Comparison of ENCODE assay signal across 7 mouse cellular contexts in genomic region chr10:70060689-70061081, GRCm38 (mm10). TPM values are rescaled to one million over a fixed set of nuclear protein-coding genes. Genes with fewer than 3 reads are reported as not detected.
DNase-seq lines count a peak whose midpoint lies in the region; ATAC-seq and TF ChIP-seq lines count a peak whose summit lies in the region.

No protein-coding gene starts in this region.

- H3K27ac ChIP-seq in forebrain, postnatal 0 days (ENCODE audit: low read depth, low read length) = no peak overlapping the region
- no peak overlapping the region for H3K27ac ChIP-seq in liver, embryonic 11.5 days (ENCODE audit: low read depth, low read length)

- intact Hi-C loops in left cerebral cortex, postnatal 25 days (cut with DNase I) = no loop called here

- no peak overlapping the region for H3K9ac ChIP-seq in forebrain, postnatal 0 days
- H3K9ac ChIP-seq in liver, embryonic 11.5 days (ENCODE audit: low read depth, low read length) = no peak overlapping the region

- 0 out of 2 replicates have a peak overlapping the region, but pooled peaks have one; percentile 17 for H3K4me2 ChIP-seq in forebrain, postnatal 0 days (ENCODE audit: low read depth)
- H3K4me2 ChIP-seq in liver, embryonic 11.5 days = no peak overlapping the region

- ATAC-seq in forebrain, postnatal 0 days = no peak
- no peak for ATAC-seq in liver, embryonic 11.5 days (replicated peaks; ENCODE audit: low FRiP score)

- no peak for TF ChIP-seq CTCF in forebrain, postnatal 0 days (IDR thresholded peaks at IDR 0.05; ENCODE audit: low read depth)

- DNase-seq in left cerebral cortex, postnatal 25 days (ENCODE audit: low spot score in 2 of 2) = peak; percentile 16 to 54
- no peak for DNase-seq in left cerebral cortex, adult 11 months (ENCODE audit: low spot score)
- DNase-seq in ZHBTc4 (ENCODE audit: low read depth, low spot score) = peak; percentile 54
- peak; percentile 4 for DNase-seq in forebrain, postnatal 0 days
- DNase-seq in retina, postnatal 1 day = peak; percentile 76
- DNase-seq in liver, embryonic 11.5 days (ENCODE audit: low spot score) = no peak
- DNase-seq in cerebellum, adult 8-10 months = no peak

- no peaks in the 10 kb centered on the region for H3K4me1 ChIP-seq in forebrain, postnatal 0 days (ENCODE audit: insufficient read depth)
- H3K4me1 ChIP-seq in liver, embryonic 11.5 days (replicated peaks; ENCODE audit: control insufficient read depth, insufficient read depth, low read length) = no peaks in the 10 kb centered on the region

- whole genome bisulfite sequencing in forebrain, postnatal 0 days = 32% methylated on average over 10 of the region's 10 CpGs
- WGBS in liver, embryonic 11.5 days = 43% methylated on average over 10 of the region's 10 CpGs

- H3K4me3 ChIP-seq in forebrain, postnatal 0 days (ENCODE audit: low read depth, low read length) = no peak overlapping the region
- no peak overlapping the region for H3K4me3 ChIP-seq in liver, embryonic 11.5 days (ENCODE audit: low read depth, low read length)

- no peaks in the 10 kb centered on the region for H3K36me3 ChIP-seq in forebrain, postnatal 0 days (ENCODE audit: insufficient read depth)
- no peaks in the 10 kb centered on the region for H3K36me3 ChIP-seq in liver, embryonic 11.5 days (ENCODE audit: control insufficient read depth, insufficient read depth, low read length)

- H3K9me3 ChIP-seq in forebrain, postnatal 0 days (ENCODE audit: low read length) = no peaks in the 10 kb centered on the region
- no peaks in the 10 kb centered on the region; the same call in 1 of the 2 replicates for H3K9me3 ChIP-seq in liver, embryonic 11.5 days (ENCODE audit: control insufficient read depth, low read length)

- H3K27me3 ChIP-seq in forebrain, postnatal 0 days (ENCODE audit: insufficient read depth, low read length) = no peaks in the 10 kb centered on the region
- no peaks in the 10 kb centered on the region for H3K27me3 ChIP-seq in liver, embryonic 11.5 days (replicated peaks; ENCODE audit: control insufficient read depth, insufficient read depth, low read length)

RNA-seq across cellular contexts. Expression of gene Ccdc6, which starts 36.2 kb away (rescaled TPM):
- total RNA-seq in left cerebral cortex, postnatal 25 days (2021) = 10 to 100 TPM; 52.0 to 55.3 TPM
- total RNA-seq in forebrain, postnatal 0 days (2014; rRNA removed) = 24.4 and 34.2 TPM in 2 replicates
- polyA plus RNA-seq in forebrain, postnatal 0 days (2015; fragmentation: Nextera tagmentation; extraction: Ambion mirVana) = 16.1 and 20.8 TPM in 2 replicates
- 18.8 and 19.1 TPM in 2 replicates for polyA plus RNA-seq in liver, embryonic 11.5 days (2014; fragmentation: Nextera tagmentation; extraction: Ambion mirVana)

Comparison
In these comparisons a context has a peak if more than half of its experiments do, and no peak if none do; other contexts are left out.
1. DNase-seq: peak in left cerebral cortex, postnatal 25 days (2 of 2), ZHBTc4 (single experiment), forebrain, postnatal 0 days (single experiment) and retina, postnatal 1 day (single experiment); none in left cerebral cortex, adult 11 months (single experiment), liver, embryonic 11.5 days (single experiment) and cerebellum, adult 8-10 months (single experiment).